Mouse (Mus musculus) small intestine, adult 2 months (tissue): ENCODE measurements around the gene Evc2.

Source experiments
- CTCF ChIP-seq: fragments of 200-500 bp; IDR thresholded peaks from 2 replicates; pipeline ENCODE4 v1.5.1; 2012; ENCODE audit warnings: low read depth, mild to moderate bottlenecking, control low read depth, inconsistent platforms, low read length, moderate library complexity, mixed read lengths; ENCODE audit not compliant: insufficient replicate concordance, insufficient read length; ENCODE audit errors: extremely low read depth
- POLR2A ChIP-seq: fragments of 200-500 bp; IDR thresholded peaks from 2 replicates; pipeline ENCODE4 v1.6.1; 2012; ENCODE audit warnings: low read depth, mild to moderate bottlenecking, control low read depth, inconsistent platforms, low read length, moderate library complexity

DNA sequence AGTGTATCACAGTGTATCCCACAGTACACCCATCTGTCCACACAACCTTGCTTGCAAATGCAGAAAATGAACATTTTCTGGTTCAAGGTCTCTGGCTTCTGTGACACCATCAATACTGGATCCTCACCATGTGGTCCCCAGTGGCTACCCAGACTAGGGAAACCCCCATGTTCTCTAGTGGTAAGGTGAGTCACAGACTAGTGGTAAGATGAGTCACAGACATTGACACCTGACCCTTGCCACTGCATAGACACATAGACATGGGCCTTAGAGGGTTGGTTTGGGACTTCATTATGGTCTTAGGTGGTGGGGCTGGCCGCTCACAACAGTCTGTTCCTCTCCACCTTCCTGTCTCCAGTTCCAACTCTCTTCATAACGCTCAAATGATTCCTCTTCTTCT, 104.5 kb downstream of the Evc2 start:
- TF ChIP-seq CTCF (no peak), POLR2A (no peak)
